Mouse (Mus musculus) retina, postnatal 1 day (tissue): ENCODE data around the gene Ppl.
A peak's percentile ranks its signal among the peaks of the same experiment; 100 is the strongest.

ENCODE experiments used
- DNase-seq: peaks from one replicate; pipeline ENCODE4 v3.0.0-alpha.2; 2012

The Ppl gene

GRCm38 (mm10) chr16:5132401-5132801 lies at the start of gene Ppl:
Gene Ppl, minus strand, starts transcription at chr16:5132421.
- peak; percentile 41 for DNase-seq

- no peak for DNase-seq
Measured at GRCm38 (mm10) chr16:5172636-5173035, 40.4 kb upstream of the Ppl start.

GRCm38 (mm10) chr16:5168829-5169228 lies 36.6 kb upstream of the Ppl start:
- no peak for DNase-seq

GRCm38 (mm10) chr16:5168038-5168437 lies 35.8 kb upstream of the Ppl start:
- no peak for DNase-seq

GRCm38 (mm10) chr16:5164327-5164726 lies 32.1 kb upstream of the Ppl start:
- no peak for DNase-seq

- no peak for DNase-seq
Measured at GRCm38 (mm10) chr16:5159248-5159647, 27.0 kb upstream of the Ppl start.

- no peak for DNase-seq
Measured at GRCm38 (mm10) chr16:5157113-5157512, 24.9 kb upstream of the Ppl start.

- no peak for DNase-seq
Measured at GRCm38 (mm10) chr16:5156495-5156894, 24.3 kb upstream of the Ppl start.

GRCm38 (mm10) chr16:5155014-5155413 lies 22.8 kb upstream of the Ppl start:
- no peak for DNase-seq

GRCm38 (mm10) chr16:5153299-5154026 lies 21.2 kb upstream of the Ppl start:
- peak; percentile 31 for DNase-seq

- no peak for DNase-seq
Measured at GRCm38 (mm10) chr16:5150544-5150943, 18.3 kb upstream of the Ppl start.

GRCm38 (mm10) chr16:5147037-5147385 lies 14.8 kb upstream of the Ppl start, which contains the start of gene Sec14l5:
Gene Sec14l5, plus strand, starts transcription at chr16:5147109.
- DNase-seq: no peak

- peak; percentile 88 for DNase-seq
Measured at GRCm38 (mm10) chr16:5146367-5147036, 14.3 kb upstream of the Ppl start.

GRCm38 (mm10) chr16:5145570-5145969 lies 13.3 kb upstream of the Ppl start:
- peak; percentile 91 for DNase-seq

- DNase-seq: no peak
Measured at GRCm38 (mm10) chr16:5139741-5140140, 7.5 kb upstream of the Ppl start.

- DNase-seq: no peak
Measured at GRCm38 (mm10) chr16:5137006-5137540, 4.9 kb upstream of the Ppl start.

- no peak for DNase-seq
Measured at GRCm38 (mm10) chr16:5136505-5136904, 4.3 kb upstream of the Ppl start.

GRCm38 (mm10) chr16:5135551-5136261 lies 3.5 kb upstream of the Ppl start:
- DNase-seq: no peak

- DNase-seq: no peak
Measured at GRCm38 (mm10) chr16:5134623-5135330, 2.6 kb upstream of the Ppl start.

GRCm38 (mm10) chr16:5131251-5131922 lies 834 bp downstream of the Ppl start:
- DNase-seq: no peak

GRCm38 (mm10) chr16:5130766-5131165 lies 1.5 kb downstream of the Ppl start:
- no peak for DNase-seq

GRCm38 (mm10) chr16:5130196-5130595 lies 2.0 kb downstream of the Ppl start:
- no peak for DNase-seq
